Mouse (Mus musculus) B cell, adult 67 days (primary cell): ENCODE data around the gene Scgb2b18. TPM values are rescaled to one million over a fixed set of nuclear protein-coding genes. Genes with fewer than 3 reads are reported as not detected.

ENCODE experiments used
- total RNA-seq, 2 experiments: library from RNA; stranded (reverse); gene quantifications; 4 replicates each; pipeline ENCODE4 v1.2.4; 2023

The Scgb2b18 gene
- total RNA-seq = not detected

GRCm38 (mm10) chr7:33173764-33174163 is at the start of gene Scgb2b18:
Gene Scgb2b18 (minus strand): TSS chr7:33173864.

GRCm38 (mm10) chr7:33185268-33185667 is 11.6 kb upstream of the Scgb2b18 start, which contains the start of gene Scgb1b18:
Gene Scgb1b18 (plus strand): TSS chr7:33185568.

Other genes starting within 250 kb of the Scgb2b18 start
- gene Scgb2b17, start 117.3 kb downstream of the Scgb2b18 start, total RNA-seq = not detected
- not detected for gene Scgb1b17, start 110.4 kb downstream of the Scgb2b18 start, total RNA-seq
- not detected for gene Scgb1b18, start 11.7 kb upstream of the Scgb2b18 start, total RNA-seq
- gene Scgb2b19, start 106.5 kb upstream of the Scgb2b18 start, total RNA-seq = not detected
- gene Scgb1b19, start 113.4 kb upstream of the Scgb2b18 start, total RNA-seq = not detected
- gene Scgb2b20, start 192.5 kb upstream of the Scgb2b18 start, total RNA-seq = not detected
- gene Scgb1b20, start 199.4 kb upstream of the Scgb2b18 start, total RNA-seq = not detected